Mouse (Mus musculus) cerebellum, postnatal 4 days (tissue): ENCODE results near the gene Ccnb1.
"Not testable (repeated sequence)": the region's sequence is repeated elsewhere in the genome, so short reads cannot be mapped to it uniquely, and the experiment has no call there.

Source experiments
- DNase-seq, 2 experiments: peaks; one replicate each; pipeline ENCODE4 v3.0.0; 2022; ENCODE audit warnings: low spot score in 2 of 2, mixed read lengths in 1 of 2

Gene Ccnb1

DNA sequence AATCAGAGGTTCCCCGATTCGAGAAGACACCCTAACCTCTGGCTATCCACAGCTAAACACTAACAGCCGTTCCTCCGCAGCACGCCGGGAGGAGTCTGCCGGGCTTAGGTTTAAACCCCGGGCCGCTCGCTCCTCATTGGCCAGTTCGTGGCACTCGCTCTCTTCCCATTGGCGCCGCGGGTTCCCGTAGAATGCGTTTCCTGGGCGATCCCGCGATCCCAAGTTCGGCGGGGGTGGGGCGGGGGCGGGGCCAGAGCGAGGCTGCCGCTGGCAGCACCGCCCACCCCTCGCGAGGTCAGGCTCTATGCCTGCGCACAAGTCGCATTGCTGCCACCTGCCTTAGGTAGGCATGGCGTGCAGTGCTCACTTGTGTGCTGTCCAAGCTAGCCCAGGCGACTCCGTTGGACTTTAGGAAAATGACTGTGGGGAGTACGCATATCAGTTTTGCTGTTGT, at the start of gene Ccnb1:
Gene Ccnb1, minus strand, starts transcription at position 157 of the 454 bp plus-strand sequence.
- DNase-seq, result peak; percentile 88 to 93

DNA sequence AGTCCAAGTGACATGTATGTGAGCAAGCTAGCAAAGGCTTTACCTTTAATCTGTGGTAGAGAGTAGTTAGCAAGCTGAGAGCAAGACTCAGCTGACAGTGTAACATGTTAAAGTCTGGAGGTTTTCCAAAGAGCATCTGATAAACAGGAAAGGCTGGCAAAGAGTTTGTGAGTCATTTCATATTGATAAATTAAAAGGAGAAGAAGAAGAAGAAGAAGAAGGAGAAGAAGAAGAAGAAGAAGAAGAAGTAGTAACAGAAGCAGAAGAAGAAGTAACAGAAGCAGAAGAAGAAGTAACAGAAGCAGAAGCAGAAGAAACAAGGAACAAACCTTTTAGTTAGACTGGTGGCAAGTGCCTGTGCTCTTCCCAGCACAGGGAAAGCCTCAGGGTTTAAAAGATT, 48.4 kb upstream of the Ccnb1 start:
- DNase-seq, result no peak

DNA sequence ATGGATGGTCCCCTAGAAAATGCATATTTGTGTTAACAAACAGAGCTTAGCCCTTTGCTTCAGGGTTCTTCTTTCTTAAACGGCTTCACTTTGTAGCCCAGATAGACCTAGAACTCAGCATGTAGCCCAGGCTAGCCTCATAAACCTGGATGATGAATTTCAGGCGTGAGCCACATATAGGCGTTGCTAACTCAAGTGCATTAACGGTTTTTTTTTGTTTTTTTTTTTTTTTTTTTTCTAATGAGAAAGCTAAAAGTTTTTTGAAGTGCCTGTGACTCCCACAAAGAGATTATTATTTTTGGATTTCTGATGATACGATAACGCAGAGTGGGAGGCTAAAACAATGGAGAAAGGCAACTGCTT, 47.3 kb upstream of the Ccnb1 start:
- DNase-seq, result no peak

DNA sequence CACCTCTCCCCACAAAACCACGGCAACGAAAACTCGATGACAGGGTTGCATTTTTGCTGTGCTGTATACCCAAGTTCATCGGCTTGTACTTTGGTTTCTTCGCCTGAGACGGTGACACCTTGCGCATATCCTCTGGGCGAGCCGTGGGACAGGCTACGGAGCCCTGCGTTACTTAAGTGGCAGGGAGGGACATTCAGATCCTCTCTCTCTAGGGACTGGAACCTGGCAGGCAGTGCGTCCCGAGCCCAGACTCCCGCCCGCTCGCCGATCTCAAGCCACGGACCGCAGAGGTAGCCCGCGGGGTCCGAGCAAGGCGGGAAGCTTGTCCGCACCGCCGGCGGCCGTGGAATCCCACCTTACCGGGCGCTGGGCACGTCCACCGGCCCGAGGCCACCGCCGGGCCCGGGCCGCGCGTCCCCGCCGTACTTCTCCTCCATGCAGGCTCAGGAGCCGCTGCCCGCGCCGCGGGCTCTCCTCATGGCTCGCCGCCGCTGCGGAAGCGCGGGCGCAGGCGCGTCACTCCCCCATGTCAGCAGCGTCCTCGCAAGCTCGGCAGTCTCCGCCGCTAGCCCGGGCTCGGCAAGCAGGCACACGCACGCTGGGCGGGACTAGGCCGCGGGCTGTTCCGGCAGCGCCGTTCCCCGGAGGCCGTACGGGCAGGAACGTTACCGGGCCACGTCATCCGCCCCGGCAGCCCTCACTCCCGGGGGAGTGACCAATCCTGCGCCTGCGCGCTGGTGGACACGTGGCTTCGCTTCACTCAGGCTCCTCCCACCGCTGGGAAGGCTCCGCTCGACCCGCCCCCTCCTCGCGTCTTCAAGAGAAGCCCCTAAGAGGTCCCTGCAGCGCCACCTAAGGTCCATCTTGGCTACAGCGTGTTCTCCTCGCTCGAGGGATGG, 46.6 kb upstream of the Ccnb1 start, which contains the start of gene Slc30a5:
Gene Slc30a5, minus strand, starts transcription at position 687 of the 899 bp plus-strand sequence.
- DNase-seq, result peak; percentile 98 to 99

DNA sequence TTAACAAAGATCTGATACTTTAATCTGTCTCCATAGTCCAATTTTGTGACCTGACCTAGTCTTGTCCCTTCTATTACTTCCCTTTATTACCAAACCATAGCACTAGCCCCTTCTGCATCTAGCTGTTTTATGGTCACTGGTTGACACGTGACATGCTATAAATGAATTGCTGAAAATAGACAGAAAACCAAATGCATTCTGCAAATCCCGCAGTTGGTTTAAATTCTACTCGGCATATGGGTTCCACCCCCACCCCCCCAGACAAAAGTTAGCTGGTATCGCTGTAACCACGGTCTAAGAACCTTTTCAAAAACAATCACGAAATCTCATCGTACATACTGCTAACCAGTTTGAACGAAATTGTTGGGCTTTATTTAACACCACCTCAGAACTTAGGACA, 45.8 kb upstream of the Ccnb1 start:
- DNase-seq, result no peak

DNA sequence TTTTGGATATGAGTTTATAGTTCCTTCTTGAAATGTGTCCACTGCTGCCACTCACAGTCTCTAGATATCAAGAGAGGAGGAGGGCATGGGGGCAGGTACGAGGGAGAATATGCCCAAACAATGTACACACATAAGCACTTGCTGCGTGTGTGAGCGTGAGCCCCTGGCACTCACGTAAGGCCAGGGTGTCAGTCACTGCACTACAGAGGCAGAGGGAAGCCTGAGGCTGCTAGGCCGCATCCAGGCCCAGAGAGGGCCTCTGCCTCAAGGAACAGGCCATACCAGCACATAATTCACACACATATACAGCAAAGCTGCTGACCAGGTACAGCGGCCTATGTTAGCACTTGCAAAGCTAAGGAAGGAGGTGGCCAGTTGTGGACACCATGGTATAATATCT, 44.8 kb upstream of the Ccnb1 start:
- DNase-seq, result no peak

DNA sequence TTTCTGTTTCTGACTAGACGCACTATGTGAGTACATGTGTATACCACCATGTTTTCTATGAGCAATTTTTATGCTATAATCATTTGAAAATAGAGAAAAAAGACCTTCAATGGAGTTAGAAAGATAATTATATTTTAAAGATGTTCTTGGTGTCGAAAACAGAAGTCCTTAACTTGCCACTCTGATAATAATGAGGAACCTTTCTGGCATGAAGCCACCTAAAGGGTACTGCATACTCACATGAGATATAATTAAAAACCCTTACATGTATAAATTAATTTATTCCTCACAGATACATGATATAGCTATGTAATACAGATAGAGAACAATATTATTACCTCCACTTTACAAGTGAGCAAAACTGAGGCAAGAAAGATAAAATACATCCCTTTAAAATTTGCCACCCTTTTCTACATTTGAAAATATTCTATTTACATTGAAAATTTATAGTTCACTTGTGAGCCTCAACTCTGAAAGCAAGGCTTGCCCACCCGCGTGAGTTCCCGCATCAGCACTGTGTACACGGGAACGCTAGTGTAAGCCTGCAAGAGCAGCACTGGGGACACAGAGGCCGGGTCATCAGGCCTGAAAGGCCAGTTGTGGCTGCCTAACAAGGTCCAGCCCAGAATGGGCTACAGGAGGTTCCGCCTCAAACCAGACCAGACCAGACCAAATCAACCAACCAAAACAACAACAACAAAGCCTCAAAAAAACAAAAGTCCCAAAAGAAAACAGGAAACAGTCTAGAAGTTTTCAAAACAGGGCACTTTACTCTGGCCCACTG, 39.4 kb upstream of the Ccnb1 start:
- no peak for DNase-seq

DNA sequence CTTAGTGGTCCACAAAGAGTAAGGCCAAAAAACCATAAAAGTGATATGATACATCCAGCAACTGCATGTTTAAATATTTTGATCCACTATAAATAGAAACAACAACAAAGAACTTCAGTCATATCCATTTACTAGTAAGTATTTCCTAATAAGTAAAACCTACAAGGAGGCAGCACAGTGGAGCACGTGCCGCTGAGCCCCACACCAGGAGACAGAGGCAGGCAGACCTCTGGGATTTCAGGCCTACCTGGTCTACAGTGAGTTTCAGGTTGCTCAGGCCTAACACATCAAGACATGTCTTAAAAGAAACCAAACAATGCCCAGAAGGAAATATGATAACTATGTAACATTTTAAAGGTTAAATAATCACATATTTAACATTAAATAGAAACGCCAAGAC, 38.5 kb upstream of the Ccnb1 start:
- DNase-seq, result no peak

DNA sequence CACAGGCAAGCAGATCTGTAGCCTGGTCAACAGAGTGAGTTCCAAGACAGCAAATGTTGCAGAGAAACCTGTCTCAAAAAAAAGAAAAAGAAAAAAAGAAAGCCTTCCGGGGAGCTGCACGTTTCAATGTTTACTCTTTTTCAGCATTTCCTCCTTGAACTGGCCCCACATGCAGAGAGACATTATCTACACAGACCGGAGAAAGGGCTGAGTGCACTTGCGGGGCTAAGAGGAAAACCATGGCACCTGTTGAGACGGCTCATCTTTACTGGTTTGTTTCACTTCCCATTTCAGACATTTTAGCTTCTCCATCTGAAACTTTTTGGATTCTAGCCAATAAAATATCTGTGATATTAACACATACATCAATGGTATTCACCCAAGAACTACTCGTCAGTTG, 37.9 kb upstream of the Ccnb1 start:
- DNase-seq, result no peak

DNA sequence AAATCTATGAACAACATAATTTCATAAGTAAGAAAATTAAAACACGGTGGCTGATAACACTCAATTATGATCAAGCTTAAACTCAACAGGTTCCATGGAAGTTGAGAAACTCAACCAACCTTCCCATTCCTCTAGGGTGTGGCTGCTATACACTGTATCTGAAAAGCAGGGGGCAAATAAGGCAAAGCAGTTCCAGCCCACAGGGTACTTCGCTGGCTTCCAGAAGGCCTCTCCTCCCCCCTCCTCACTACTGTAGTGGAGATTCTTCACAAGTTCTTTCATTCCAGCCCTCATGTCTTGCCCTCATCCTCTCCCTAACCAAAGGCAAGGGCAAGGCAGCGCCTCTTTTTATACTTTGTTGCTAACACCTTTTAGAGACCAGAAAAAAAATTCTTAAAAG, 37.5 kb upstream of the Ccnb1 start:
- DNase-seq, result no peak

DNA sequence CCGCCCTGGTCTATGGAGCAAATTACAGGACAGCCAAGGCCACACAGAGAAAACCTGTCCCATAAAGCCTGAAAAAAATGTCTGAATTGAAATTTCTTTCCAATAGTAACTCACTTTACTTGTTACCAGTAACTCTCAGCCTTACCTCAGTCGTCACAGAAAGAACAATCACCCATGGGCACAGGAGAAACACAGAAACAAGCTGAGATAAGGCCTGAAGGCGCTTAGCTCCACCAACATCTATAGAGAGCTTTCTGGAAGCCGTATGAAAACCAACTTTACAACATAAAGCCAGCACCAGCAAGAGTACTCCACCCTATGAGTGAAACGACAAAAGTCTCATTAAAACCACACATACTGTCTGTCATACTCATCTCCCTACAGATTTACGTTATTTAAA, 28.1 kb upstream of the Ccnb1 start:
- DNase-seq, result no peak

DNA sequence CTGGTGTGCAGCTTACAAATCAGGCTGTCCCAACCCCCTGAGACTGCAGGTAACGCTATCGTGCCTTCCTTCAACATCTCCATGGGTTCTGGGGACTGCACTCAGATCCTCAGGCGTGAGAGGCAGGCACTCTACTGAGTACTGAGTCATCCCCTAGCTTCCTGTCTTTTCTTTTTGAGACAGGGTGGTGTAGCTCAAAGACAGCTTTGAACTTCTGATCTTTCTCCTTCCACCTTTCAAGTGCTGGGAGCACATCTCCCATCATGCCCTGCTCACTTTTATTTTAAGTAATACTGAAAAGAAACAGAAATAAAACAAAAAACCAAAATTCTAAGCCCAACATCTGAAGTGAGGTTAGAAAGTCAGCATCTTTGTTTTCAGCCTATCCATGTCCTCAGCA, 19.4 kb upstream of the Ccnb1 start:
- no peak for DNase-seq

DNA sequence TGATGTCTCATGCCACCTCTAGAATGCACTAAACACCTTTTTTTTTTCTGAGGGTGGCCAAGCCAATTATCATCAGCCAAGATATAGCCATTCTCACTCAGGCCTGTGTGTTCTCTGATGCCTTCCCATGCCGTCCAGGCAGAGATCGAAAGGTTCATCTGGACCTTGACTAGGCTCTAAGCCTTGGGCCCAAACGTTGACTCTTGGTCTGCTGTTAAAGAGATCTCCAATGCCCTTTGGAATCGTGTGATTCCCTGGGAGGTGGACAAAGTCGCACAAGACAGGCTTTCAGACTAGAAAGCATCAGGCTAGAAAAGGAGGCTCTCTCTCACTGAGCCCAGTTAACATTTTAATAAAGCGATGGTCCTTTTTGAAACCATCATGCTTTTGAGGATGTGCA, 10.8 kb upstream of the Ccnb1 start:
- no peak for DNase-seq

DNA sequence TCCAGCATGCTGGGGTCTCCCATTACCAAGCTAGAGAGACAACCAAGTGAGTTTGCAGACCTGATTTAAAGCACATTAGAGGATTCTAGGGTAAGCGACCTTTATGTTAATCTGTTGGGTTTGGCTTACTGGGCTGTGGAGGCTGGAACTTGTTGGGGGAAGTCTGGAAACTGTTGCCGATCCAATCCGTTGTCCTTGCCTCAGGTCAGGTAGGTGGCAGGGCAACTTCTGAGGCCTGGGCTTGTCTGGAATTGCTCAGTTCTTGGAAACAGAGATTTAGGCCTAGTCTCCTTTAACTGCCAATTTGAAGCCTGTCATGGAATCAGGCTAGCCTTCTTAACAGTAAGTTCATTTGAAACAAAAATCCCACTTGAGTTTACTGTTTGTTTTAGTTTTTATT, 2.7 kb upstream of the Ccnb1 start:
- DNase-seq, result no peak

DNA sequence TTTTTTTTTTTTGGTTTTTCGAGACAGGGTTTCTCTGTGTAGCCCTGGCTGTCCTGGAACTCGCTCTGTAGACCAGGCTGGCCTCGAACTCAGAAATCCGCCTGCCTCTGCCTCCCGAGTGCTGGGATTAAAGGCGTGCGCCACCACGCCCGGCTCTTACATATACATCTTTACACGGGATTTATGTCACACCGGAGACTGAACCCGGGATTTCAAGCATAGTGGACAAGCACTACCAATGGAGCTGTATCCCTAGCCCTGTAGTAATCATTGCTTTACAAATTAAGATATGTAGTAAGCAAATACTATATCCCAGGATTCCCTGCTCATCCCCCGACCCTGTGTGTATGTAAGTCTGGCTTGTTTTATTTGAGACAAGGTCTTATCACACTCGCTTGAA, 1.7 kb upstream of the Ccnb1 start:
- DNase-seq, result not testable (repeated sequence)

DNA sequence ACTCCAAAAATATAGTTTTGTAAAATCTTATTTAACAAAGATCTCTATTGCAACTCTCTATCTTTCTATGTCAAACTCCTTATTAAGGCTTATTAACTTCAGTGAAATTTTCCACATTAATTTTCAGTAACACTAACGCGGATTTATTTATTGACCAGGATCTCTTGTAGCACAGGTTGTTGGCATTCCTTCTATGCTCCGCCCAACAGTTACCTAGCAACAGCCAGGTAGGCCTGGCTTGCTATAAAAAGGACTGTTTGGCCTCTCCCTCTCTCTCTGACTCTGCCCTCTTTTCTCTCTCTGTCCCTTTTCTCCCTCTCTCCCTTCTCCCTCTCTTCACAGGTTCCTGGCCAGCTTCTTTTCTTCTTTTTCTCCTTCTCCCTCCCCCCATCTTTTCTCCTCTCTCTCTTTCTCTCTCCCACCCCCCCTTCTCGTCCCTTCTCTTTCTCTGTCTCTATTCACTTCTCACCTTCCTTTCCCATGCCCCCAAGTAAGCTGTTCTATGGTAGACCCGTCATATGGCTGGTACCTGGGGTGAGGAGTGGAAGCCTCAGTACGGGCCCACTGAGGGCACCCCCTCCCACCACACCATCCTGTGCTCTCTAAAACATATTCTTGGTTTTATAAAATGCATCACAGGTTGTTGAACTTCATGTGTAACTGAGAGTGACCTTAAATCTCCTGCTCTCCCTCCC, 1.1 kb upstream of the Ccnb1 start:
- DNase-seq, result no peak

DNA sequence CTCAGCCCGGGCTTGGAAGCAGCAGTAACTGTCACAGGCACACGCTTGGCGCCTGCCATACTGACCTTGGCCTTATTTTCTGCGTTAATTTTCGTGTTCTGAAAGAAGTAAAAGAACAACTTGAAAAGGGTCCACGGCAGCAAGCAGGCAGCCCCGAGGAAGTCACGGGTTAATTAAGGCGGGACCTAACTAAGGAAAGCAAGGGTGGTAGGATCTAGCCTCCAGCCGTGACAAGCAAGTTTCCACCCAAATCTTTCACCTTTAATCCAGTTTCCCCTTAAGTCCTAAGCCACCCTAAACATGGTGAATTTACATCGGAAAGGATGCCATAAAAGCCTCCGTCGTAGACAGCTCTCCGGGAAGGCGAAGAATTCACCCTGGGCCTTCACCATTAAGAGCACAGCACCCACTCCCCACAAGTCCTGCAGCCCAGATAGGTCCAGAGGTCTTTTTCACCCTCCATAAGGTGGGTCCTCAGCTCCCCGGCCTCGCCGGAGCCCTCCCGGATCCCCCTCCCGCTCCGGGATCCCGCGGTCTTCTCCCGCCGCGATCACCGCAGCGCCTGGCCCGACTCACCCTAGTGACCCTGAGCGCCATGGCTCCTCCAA, 460 bp downstream of the Ccnb1 start:
- no peak for DNase-seq

DNA sequence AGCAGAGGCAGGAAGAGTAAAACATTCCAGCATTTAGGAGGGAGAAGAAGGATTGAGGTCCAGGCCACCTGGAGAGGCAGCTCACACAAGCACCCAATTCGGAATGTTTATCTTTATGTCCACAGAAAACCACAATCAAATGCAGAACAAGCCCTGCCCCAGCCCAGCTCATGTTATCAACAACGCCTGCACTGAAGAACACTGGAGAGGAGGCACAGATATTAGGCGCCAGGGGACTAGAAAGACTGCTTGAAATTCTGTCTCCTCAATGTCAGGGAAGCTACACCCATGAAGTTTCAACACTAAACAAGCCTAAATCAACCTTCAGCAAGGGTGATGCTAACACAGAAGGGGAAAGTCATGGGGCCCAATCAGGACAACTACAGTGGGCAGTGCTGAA, 8.9 kb downstream of the Ccnb1 start:
- DNase-seq, result no peak

DNA sequence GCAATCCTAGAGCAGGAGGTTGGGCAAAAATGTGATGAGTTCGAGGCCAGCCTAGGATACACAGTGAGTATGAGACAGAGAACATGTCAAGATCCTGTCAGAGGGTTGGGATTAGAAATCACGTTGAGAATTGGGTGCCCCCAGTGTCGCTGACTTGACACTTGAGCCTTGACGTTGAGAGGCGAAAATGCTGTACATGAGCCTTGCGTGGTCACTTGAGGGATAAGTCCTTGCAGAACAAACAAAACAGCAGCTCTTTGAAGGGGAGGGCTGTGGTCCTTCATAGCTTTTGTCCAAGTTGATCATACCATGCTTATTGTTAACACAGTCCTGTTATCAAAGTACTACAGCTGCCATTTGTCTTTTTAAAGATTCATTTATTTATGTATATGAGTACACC, 9.7 kb downstream of the Ccnb1 start:
- no peak for DNase-seq

DNA sequence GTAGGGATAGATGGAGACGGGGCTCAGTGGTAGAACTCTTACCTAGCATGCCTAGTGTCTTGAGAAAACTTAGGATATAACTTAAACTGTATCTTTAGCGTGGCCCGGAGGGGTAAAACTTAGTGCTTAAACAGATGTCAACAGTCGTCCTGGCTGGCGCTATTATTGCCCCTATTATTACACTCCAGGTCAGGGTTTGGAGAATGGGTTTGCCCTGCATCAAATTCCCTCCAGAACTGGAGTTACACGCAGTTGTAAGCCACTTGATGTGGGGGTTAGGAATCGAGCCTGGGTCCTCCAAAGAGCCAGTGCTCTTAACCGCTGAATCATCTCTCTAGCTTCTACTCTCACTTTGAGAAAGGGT, 10.3 kb downstream of the Ccnb1 start:
- no peak for DNase-seq

DNA sequence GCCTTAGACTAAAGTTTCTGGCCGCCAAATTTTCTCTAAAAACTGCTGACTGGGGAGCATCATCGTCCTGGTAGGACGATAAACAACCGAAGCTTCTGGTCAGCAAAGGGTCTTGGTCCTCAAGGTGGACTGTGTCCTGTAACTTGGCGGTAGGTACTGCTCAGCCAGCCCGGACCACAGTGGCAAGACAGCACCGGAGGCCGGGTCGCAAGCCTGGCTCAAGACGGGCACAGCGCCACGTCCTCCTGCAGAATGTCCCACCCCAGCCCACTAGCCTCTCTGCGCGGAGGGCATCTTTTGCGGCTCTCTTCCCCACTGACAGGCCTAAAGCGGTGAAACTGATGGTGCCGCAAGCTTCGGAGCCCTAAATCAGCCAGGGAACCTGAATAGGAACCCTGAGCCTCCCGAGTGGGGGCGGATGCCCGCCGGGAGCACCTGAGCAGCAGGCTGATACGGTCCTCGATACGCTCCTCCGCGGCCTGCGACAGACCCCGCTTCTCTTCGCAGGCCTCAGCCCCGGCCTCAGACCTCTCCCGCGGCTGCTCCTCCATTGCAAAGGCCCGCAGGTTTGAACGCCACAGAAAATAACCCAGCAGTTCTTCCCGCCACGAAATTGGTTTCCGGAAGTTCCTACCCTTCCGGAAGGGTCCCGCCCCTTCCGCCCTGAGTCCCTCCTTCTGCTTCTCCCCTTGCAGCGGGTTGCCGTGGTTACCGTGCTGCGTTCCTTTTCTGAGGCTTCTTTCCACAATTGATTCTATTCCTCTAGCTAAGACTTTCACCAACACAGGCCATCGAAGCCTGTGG, 10.9 kb downstream of the Ccnb1 start, which contains the start of gene Cenph:
Gene Cenph, minus strand, starts transcription at position 648 of the 804 bp plus-strand sequence.
- DNase-seq, result peak; percentile 38 to 64
